Mouse (Mus musculus) neural tube, embryonic 12.5 days (tissue): ENCODE results near the gene Spata5. TPM values are rescaled to one million over a fixed set of nuclear protein-coding genes. Genes with fewer than 3 reads are reported as not detected.

Experiments used
- ATAC-seq: fragments of 200-750 bp; cut with Nextera tagmentation; 2 replicates; pipeline ENCODE4 v1.8.0; 2017; ENCODE audit warnings: low read depth, mild to moderate bottlenecking, moderate TSS enrichment, moderate library complexity; ENCODE audit not compliant: low FRiP score
- H3K27ac ChIP-seq: fragments of 300-500 bp; sonication (generic); 2 replicates; pipeline ENCODE4 v1.5.1; 2016
- H3K27me3 ChIP-seq: fragments of 300-500 bp; sonication (generic); replicated peaks from 2 replicates; pipeline ENCODE4 v1.6.1; 2016; ENCODE audit warnings: mild to moderate bottlenecking
- H3K36me3 ChIP-seq: fragments of 300-500 bp; sonication (generic); 2 replicates; pipeline ENCODE4 v1.6.1; 2016; ENCODE audit warnings: mild to moderate bottlenecking
- H3K4me1 ChIP-seq: fragments of 300-500 bp; sonication (generic); 2 replicates; pipeline ENCODE4 v1.6.1; 2016
- H3K4me2 ChIP-seq: fragments of 300-500 bp; sonication (generic); replicated peaks from 2 replicates; pipeline ENCODE4 v1.6.1; 2016; ENCODE audit warnings: mild to moderate bottlenecking
- H3K4me3 ChIP-seq: fragments of 300-500 bp; sonication (generic); 2 replicates; pipeline ENCODE4 v1.5.1; 2016
- H3K9ac ChIP-seq: fragments of 300-500 bp; sonication (generic); 2 replicates; pipeline ENCODE4 v1.6.1; 2016; ENCODE audit warnings: mild to moderate bottlenecking
- H3K9me3 ChIP-seq: fragments of 300-500 bp; sonication (generic); 2 replicates; pipeline ENCODE4 v1.6.1; 2016; ENCODE audit warnings: mild to moderate bottlenecking
- WGBS: fragments of 180-500 bp; shearing (Covaris S2); methylation state at CpG from one replicate; pipeline ENCODE4 v1.1.7; 2016; 5-methylcytosine and 5-hydroxymethylcytosine counted together
- polyA plus RNA-seq: library from polyadenylated mRNA; unstranded; fragments of >200 nt; fragmentation: Nextera tagmentation; extraction: Ambion mirVana; gene quantifications from 2 replicates; pipeline ENCODE4 v1.2.1, GENCODE M21; 2016

The Spata5 gene
- polyA plus RNA-seq, 1 experiment from 2014 or later, result 39.8 TPM

GRCm38 (mm10) chr3:37439770-37440169 lies 20.1 kb downstream of the Spata5 start:
- Histone ChIP-seq H3K9me3 (no peaks in the 10 kb centered on the region), H3K4me3 (no peak overlapping the region), H3K36me3 (peaks cover 22% of the 10 kb centered on the region), H3K27me3 (no peaks in the 10 kb centered on the region), H3K9ac (no peak overlapping the region), H3K27ac (no peak overlapping the region), H3K4me2 (no peak overlapping the region), H3K4me1 (no peaks in the 10 kb centered on the region)
- ATAC-seq, result no peak
- 100% methylated on average over 1 of the region's 1 CpGs for WGBS

GRCm38 (mm10) chr3:37443409-37443808 lies 23.7 kb downstream of the Spata5 start:
- H3K9ac ChIP-seq, result no peak overlapping the region
- H3K27ac ChIP-seq, result no peak overlapping the region
- H3K4me2 ChIP-seq, result no peak overlapping the region
- H3K4me3 ChIP-seq, result no peak overlapping the region
- H3K36me3 ChIP-seq, result peaks cover 15% of the 10 kb centered on the region
- H3K9me3 ChIP-seq, result no peaks in the 10 kb centered on the region
- no peaks in the 10 kb centered on the region for H3K27me3 ChIP-seq
- ATAC-seq, result no peak
- WGBS, result 88% methylated on average over 2 of the region's 2 CpGs
- no peaks in the 10 kb centered on the region for H3K4me1 ChIP-seq

- Histone ChIP-seq H3K4me1 (no peaks in the 10 kb centered on the region), H3K9ac (no peak overlapping the region), H3K36me3 (no peaks in the 10 kb centered on the region), H3K4me3 (no peak overlapping the region), H3K9me3 (no peaks in the 10 kb centered on the region), H3K27ac (no peak overlapping the region), H3K27me3 (no peaks in the 10 kb centered on the region), H3K4me2 (no peak overlapping the region)
- no peak for ATAC-seq
- 91% methylated on average over 1 of the region's 1 CpGs for WGBS
These were observed 36.3 kb downstream of the Spata5 start for GRCm38 (mm10) chr3:37455992-37456391.

GRCm38 (mm10) chr3:37468170-37468569 lies 48.5 kb downstream of the Spata5 start:
- H3K36me3 ChIP-seq, result no peaks in the 10 kb centered on the region
- H3K4me3 ChIP-seq, result no peak overlapping the region
- no peaks in the 10 kb centered on the region for H3K4me1 ChIP-seq
- H3K27me3 ChIP-seq, result no peaks in the 10 kb centered on the region
- no peaks in the 10 kb centered on the region for H3K9me3 ChIP-seq
- no peak overlapping the region for H3K27ac ChIP-seq
- WGBS, result 93% methylated on average over 2 of the region's 2 CpGs
- no peak overlapping the region for H3K4me2 ChIP-seq
- no peak overlapping the region for H3K9ac ChIP-seq
- no peak for ATAC-seq

GRCm38 (mm10) chr3:37469353-37469752 lies 49.7 kb downstream of the Spata5 start:
- H3K27me3 ChIP-seq, result no peaks in the 10 kb centered on the region
- no peaks in the 10 kb centered on the region for H3K4me1 ChIP-seq
- no peak overlapping the region for H3K9ac ChIP-seq
- 87% methylated on average over 4 of the region's 4 CpGs for WGBS
- no peak for ATAC-seq
- H3K9me3 ChIP-seq, result no peaks in the 10 kb centered on the region
- H3K36me3 ChIP-seq, result no peaks in the 10 kb centered on the region
- no peak overlapping the region for H3K27ac ChIP-seq
- H3K4me3 ChIP-seq, result no peak overlapping the region
- no peak overlapping the region for H3K4me2 ChIP-seq

GRCm38 (mm10) chr3:37470867-37471266 lies 51.2 kb downstream of the Spata5 start:
- Histone ChIP-seq H3K4me3 (no peak overlapping the region), H3K36me3 (no peaks in the 10 kb centered on the region), H3K9me3 (no peaks in the 10 kb centered on the region), H3K27ac (no peak overlapping the region), H3K4me2 (no peak overlapping the region), H3K9ac (no peak overlapping the region), H3K4me1 (no peaks in the 10 kb centered on the region), H3K27me3 (no peaks in the 10 kb centered on the region)
- ATAC-seq, result no peak
- whole genome bisulfite sequencing, result 91% methylated on average over 2 of the region's 2 CpGs

GRCm38 (mm10) chr3:37472461-37472860 lies 52.8 kb downstream of the Spata5 start:
- ATAC-seq, result no peak
- Histone ChIP-seq H3K27me3 (no peaks in the 10 kb centered on the region), H3K9me3 (no peaks in the 10 kb centered on the region), H3K36me3 (no peaks in the 10 kb centered on the region), H3K4me2 (no peak overlapping the region), H3K4me1 (no peaks in the 10 kb centered on the region), H3K9ac (no peak overlapping the region), H3K4me3 (no peak overlapping the region), H3K27ac (no peak overlapping the region)

GRCm38 (mm10) chr3:37476485-37476884 lies 56.8 kb downstream of the Spata5 start:
- Histone ChIP-seq H3K27me3 (no peaks in the 10 kb centered on the region), H3K9ac (no peak overlapping the region), H3K9me3 (no peaks in the 10 kb centered on the region), H3K4me1 (no peaks in the 10 kb centered on the region), H3K36me3 (peaks cover 4% of the 10 kb centered on the region; the same call in 1 of the 2 replicates), H3K4me2 (no peak overlapping the region), H3K4me3 (no peak overlapping the region), H3K27ac (no peak overlapping the region)
- ATAC-seq, result no peak
- 84% methylated on average over 1 of the region's 1 CpGs for WGBS

GRCm38 (mm10) chr3:37477438-37478188 lies 57.9 kb downstream of the Spata5 start:
- no peak for ATAC-seq
- H3K36me3 ChIP-seq, result peaks cover 4% of the 10 kb centered on the region; the same call in 1 of the 2 replicates
- no peak overlapping the region for H3K4me2 ChIP-seq
- H3K4me1 ChIP-seq, result no peaks in the 10 kb centered on the region
- no peaks in the 10 kb centered on the region for H3K27me3 ChIP-seq
- H3K9ac ChIP-seq, result no peak overlapping the region
- H3K27ac ChIP-seq, result no peak overlapping the region
- H3K9me3 ChIP-seq, result no peaks in the 10 kb centered on the region
- H3K4me3 ChIP-seq, result no peak overlapping the region
- 68% methylated on average over 7 of the region's 7 CpGs for WGBS

- Histone ChIP-seq H3K4me1 (no peaks in the 10 kb centered on the region), H3K4me3 (no peak overlapping the region), H3K27ac (no peak overlapping the region), H3K4me2 (no peak overlapping the region), H3K9me3 (no peaks in the 10 kb centered on the region), H3K27me3 (no peaks in the 10 kb centered on the region), H3K36me3 (peaks cover 4% of the 10 kb centered on the region; the same call in 1 of the 2 replicates), H3K9ac (no peak overlapping the region)
- no peak for ATAC-seq
- WGBS, result 83% methylated on average over 1 of the region's 1 CpGs
These were observed 60.1 kb downstream of the Spata5 start for GRCm38 (mm10) chr3:37479771-37480170.

GRCm38 (mm10) chr3:37481295-37481694 lies 61.6 kb downstream of the Spata5 start:
- H3K9me3 ChIP-seq, result no peaks in the 10 kb centered on the region
- no peak overlapping the region for H3K4me2 ChIP-seq
- no peak overlapping the region for H3K4me3 ChIP-seq
- no peak overlapping the region for H3K27ac ChIP-seq
- ATAC-seq, result no peak
- peaks cover 4% of the 10 kb centered on the region; the same call in 1 of the 2 replicates for H3K36me3 ChIP-seq
- H3K9ac ChIP-seq, result no peak overlapping the region
- 90% methylated on average over 31 of the region's 31 CpGs for WGBS
- no peaks in the 10 kb centered on the region for H3K4me1 ChIP-seq
- no peaks in the 10 kb centered on the region for H3K27me3 ChIP-seq

GRCm38 (mm10) chr3:37482720-37483119 lies 63.0 kb downstream of the Spata5 start:
- H3K4me1 ChIP-seq, result no peaks in the 10 kb centered on the region
- H3K4me2 ChIP-seq, result no peak overlapping the region
- no peak overlapping the region for H3K9ac ChIP-seq
- no peaks in the 10 kb centered on the region for H3K27me3 ChIP-seq
- 100% methylated on average over 1 of the region's 1 CpGs for WGBS
- no peaks in the 10 kb centered on the region for H3K9me3 ChIP-seq
- no peak overlapping the region for H3K4me3 ChIP-seq
- peaks cover 4% of the 10 kb centered on the region; the same call in 1 of the 2 replicates for H3K36me3 ChIP-seq
- H3K27ac ChIP-seq, result no peak overlapping the region
- ATAC-seq, result no peak

- Histone ChIP-seq H3K27me3 (no peaks in the 10 kb centered on the region), H3K27ac (no peak overlapping the region), H3K36me3 (peaks cover 4% of the 10 kb centered on the region; the same call in 1 of the 2 replicates), H3K9me3 (no peaks in the 10 kb centered on the region), H3K4me1 (no peaks in the 10 kb centered on the region), H3K4me3 (no peak overlapping the region), H3K4me2 (no peak overlapping the region), H3K9ac (no peak overlapping the region)
- no peak for ATAC-seq
- WGBS, result 92% methylated on average over 4 of the region's 4 CpGs
These were observed 64.1 kb downstream of the Spata5 start for GRCm38 (mm10) chr3:37483709-37484265.
